Mouse (Mus musculus) stomach, embryonic 14.5 days (tissue): ENCODE data around the gene Rps9. TPM values are rescaled to one million over a fixed set of nuclear protein-coding genes. Genes with fewer than 3 reads are reported as not detected.
A peak's percentile ranks its signal among the peaks of the same experiment; 100 is the strongest.

Experiments
- ATAC-seq: fragments of 200-750 bp; cut with Nextera tagmentation; 2 replicates; pipeline ENCODE4 v1.8.0; 2017; ENCODE audit warnings: low read depth, moderate TSS enrichment; ENCODE audit not compliant: insufficient number of reproducible peaks, insufficient read depth, low FRiP score
- H3K27ac ChIP-seq: fragments of 300-500 bp; sonication (generic); 2 replicates; pipeline ENCODE4 v1.5.1; 2014; ENCODE audit warnings: mild to moderate bottlenecking, low read length, moderate library complexity, mixed read lengths
- H3K27me3 ChIP-seq: fragments of 300-500 bp; sonication (generic); 2 replicates; pipeline ENCODE4 v1.6.1; 2014; ENCODE audit warnings: low read length, control low read depth, mixed read lengths; ENCODE audit not compliant: control insufficient read depth, insufficient read depth
- H3K36me3 ChIP-seq: fragments of 300-500 bp; sonication (generic); 2 replicates; pipeline ENCODE4 v1.6.1; 2014; ENCODE audit warnings: mild to moderate bottlenecking, control low read depth, low read length, moderate library complexity, mixed read lengths; ENCODE audit not compliant: control insufficient read depth, insufficient read depth
- H3K4me1 ChIP-seq: fragments of 300-500 bp; sonication (generic); 2 replicates; pipeline ENCODE4 v1.6.1; 2014; ENCODE audit warnings: low read length, control low read depth, mixed read lengths; ENCODE audit not compliant: control insufficient read depth, insufficient read depth
- H3K4me2 ChIP-seq: fragments of 300-500 bp; sonication (generic); replicated peaks from 2 replicates; pipeline ENCODE4 v1.6.1; 2014; ENCODE audit warnings: low read depth, low read length, control low read depth
- H3K4me3 ChIP-seq: fragments of 300-500 bp; sonication (generic); 2 replicates; pipeline ENCODE4 v1.5.1; 2014; ENCODE audit warnings: low read depth, low read length, control low read depth
- H3K9ac ChIP-seq: fragments of 300-500 bp; sonication (generic); replicated peaks from 2 replicates; pipeline ENCODE4 v1.6.1; 2014; ENCODE audit warnings: low read depth, mild to moderate bottlenecking, control low read depth, low read length, moderate library complexity, mixed read lengths
- H3K9me3 ChIP-seq: fragments of 300-500 bp; sonication (generic); 2 replicates; pipeline ENCODE4 v1.6.1; 2016; ENCODE audit warnings: low read depth, low read length, control low read depth; ENCODE audit not compliant: control insufficient read depth
- WGBS: fragments of 180-500 bp; shearing (Covaris S2); extraction: QIAGEN DNeasy Blood & Tissue Kit; methylation state at CpG from one replicate; pipeline ENCODE4 v1.1.7; 2014; 5-methylcytosine and 5-hydroxymethylcytosine counted together
- polyA plus RNA-seq: library from polyadenylated mRNA; unstranded; fragments of >200 nt; fragmentation: Nextera tagmentation; extraction: Ambion mirVana; gene quantifications from 2 replicates; pipeline ENCODE4 v1.2.1, GENCODE M21; 2014

Gene Rps9
- polyA plus RNA-seq, 1 experiment from 2014 or later: 1,552 TPM

- 82% methylated on average over 3 of the region's 3 CpGs for WGBS
- Histone ChIP-seq H3K27ac (no peak overlapping the region), H3K4me1 (no peaks in the 10 kb centered on the region), H3K27me3 (no peaks in the 10 kb centered on the region), H3K4me2 (no peak overlapping the region), H3K4me3 (no peak overlapping the region), H3K36me3 (no peaks in the 10 kb centered on the region; the same call in 1 of the 2 replicates), H3K9me3 (no peaks in the 10 kb centered on the region), H3K9ac (no peak overlapping the region)
- ATAC-seq: no peak
Measured at GRCm38 (mm10) chr7:3675228-3675548, 28.6 kb upstream of the Rps9 start.

DNA sequence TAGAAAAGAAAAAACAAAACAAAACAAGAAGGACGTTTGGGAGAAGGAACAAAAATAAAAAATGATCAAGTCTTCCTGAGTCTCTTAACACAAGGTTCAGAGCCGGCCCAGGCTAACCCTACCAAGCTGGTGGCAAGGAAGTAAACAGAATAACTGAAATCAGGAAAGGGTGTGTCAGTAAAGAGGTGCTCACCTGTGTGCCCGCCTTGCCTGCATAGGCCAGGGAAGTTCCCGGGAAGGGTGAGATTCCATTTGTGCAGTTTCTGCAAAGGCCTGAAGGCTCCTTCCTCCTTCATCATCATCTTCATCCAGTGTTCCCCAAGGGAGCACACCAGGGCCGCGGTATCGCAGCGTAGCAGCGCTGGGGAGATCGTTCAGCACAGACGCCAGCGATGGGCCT, 27.4 kb upstream of the Rps9 start:
- H3K27me3 ChIP-seq: no peaks in the 10 kb centered on the region
- no peak overlapping the region; the same call in 1 of the 2 replicates for H3K9ac ChIP-seq
- ATAC-seq: peak; percentile 53; the same call in 1 of the 2 replicates
- no peak overlapping the region; the same call in 1 of the 2 replicates for H3K27ac ChIP-seq
- no peaks in the 10 kb centered on the region; the same call in 1 of the 2 replicates for H3K36me3 ChIP-seq
- peak overlapping the region; percentile 45 for H3K4me2 ChIP-seq
- peak overlapping the region; percentile 26 for H3K4me3 ChIP-seq
- 81% methylated on average over 12 of the region's 12 CpGs for WGBS
- H3K4me1 ChIP-seq: no peaks in the 10 kb centered on the region
- no peaks in the 10 kb centered on the region for H3K9me3 ChIP-seq

GRCm38 (mm10) chr7:3677342-3677741, 26.5 kb upstream of the Rps9 start, which contains the start of gene Tmc4:
TSS of gene Tmc4 (minus strand) at chr7:3677553.
- H3K27ac ChIP-seq: peak within 1 kb of the TSS; percentile 28; the same call in 1 of the 2 replicates
- 49% methylated on average over 9 of the region's 9 CpGs for WGBS
- ATAC-seq: peak; percentile 82

GRCm38 (mm10) chr7:3683908-3684550, 19.8 kb upstream of the Rps9 start:
- H3K27me3 ChIP-seq: no peaks in the 10 kb centered on the region
- 87% methylated on average over 10 of the region's 10 CpGs for WGBS
- H3K4me1 ChIP-seq: no peaks in the 10 kb centered on the region
- ATAC-seq: no peak
- no peak overlapping the region for H3K27ac ChIP-seq
- H3K9me3 ChIP-seq: no peaks in the 10 kb centered on the region
- H3K36me3 ChIP-seq: peaks cover 26% of the 10 kb centered on the region; the same call in 1 of the 2 replicates
- no peak overlapping the region for H3K4me2 ChIP-seq
- no peak overlapping the region for H3K9ac ChIP-seq
- no peak overlapping the region for H3K4me3 ChIP-seq

More at GRCm38 (mm10) chr7:3677342-3677741, 26.5 kb upstream of the Rps9 start, which contains the start of gene Tmc4:
- peak within 1 kb of the TSS; percentile 26 for H3K4me3 ChIP-seq
- no peaks in the 10 kb centered on the region; the same call in 1 of the 2 replicates for H3K36me3 ChIP-seq
- no peaks in the 10 kb centered on the region for H3K27me3 ChIP-seq
- no peaks in the 10 kb centered on the region for H3K4me1 ChIP-seq
- no peak within 1 kb of the TSS; the same call in 1 of the 2 replicates for H3K9ac ChIP-seq
- peak within 1 kb of the TSS; percentile 45 for H3K4me2 ChIP-seq
- H3K9me3 ChIP-seq: no peaks in the 10 kb centered on the region

- Histone ChIP-seq H3K27me3 (no peaks in the 10 kb centered on the region), H3K4me1 (no peaks in the 10 kb centered on the region), H3K27ac (no peak overlapping the region), H3K9me3 (no peaks in the 10 kb centered on the region), H3K4me3 (no peak overlapping the region), H3K9ac (no peak overlapping the region), H3K36me3 (peaks cover 26% of the 10 kb centered on the region; the same call in 1 of the 2 replicates), H3K4me2 (no peak overlapping the region)
- 88% methylated on average over 8 of the region's 8 CpGs for WGBS
- no peak for ATAC-seq
Measured at GRCm38 (mm10) chr7:3684698-3685097, 19.1 kb upstream of the Rps9 start.

DNA sequence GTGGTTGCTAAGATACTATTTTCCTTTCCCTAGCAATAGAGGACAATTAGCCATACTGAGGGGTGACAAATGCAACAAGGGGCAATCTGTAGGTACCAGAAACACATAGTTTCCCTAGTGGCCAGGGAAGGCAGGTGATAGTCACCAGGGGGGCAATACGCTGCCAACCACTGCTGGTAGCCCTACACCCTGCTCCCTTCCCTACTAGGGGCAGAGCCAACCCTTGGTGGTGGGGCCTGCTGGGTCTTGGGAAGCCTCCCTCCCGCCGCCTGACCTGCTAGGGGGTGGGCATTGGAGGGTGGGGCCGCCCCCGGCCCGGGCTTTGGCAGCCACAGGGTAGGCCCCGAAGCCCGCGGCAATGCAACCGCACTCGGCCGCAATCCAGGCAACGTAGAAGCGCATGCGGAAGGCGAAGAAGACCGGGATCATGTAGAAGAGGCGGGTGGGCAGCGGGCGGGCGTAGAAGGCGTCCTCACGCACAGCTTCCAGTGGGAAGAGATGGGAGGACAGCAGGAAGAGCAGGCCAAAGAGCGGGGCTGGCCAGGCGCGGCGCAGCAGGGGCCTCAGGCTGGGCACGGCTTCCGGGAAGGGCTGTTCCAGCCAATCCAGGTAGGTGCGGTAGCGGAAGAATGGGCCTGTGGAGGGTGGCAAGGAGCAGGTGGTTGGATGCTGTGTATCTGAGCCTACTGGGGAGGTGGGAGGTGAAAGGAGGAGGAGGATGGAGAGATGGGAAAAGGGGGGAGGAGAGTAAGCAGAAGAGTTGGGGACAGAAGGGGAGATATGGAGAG, 18.2 kb upstream of the Rps9 start:
- H3K4me2 ChIP-seq: no peak overlapping the region

GRCm38 (mm10) chr7:3691919-3692318, 11.9 kb upstream of the Rps9 start:
- Histone ChIP-seq H3K9me3 (no peaks in the 10 kb centered on the region), H3K27me3 (no peaks in the 10 kb centered on the region), H3K4me1 (peaks cover 16% of the 10 kb centered on the region; the same call in 1 of the 2 replicates), H3K9ac (peak overlapping the region; percentile 62), H3K4me2 (peak overlapping the region; percentile 66), H3K27ac (no peak overlapping the region), H3K36me3 (peaks cover 15% of the 10 kb centered on the region; the same call in 1 of the 2 replicates), H3K4me3 (peak overlapping the region; percentile 68)
- ATAC-seq: no peak
- WGBS: 18% methylated on average over 3 of the region's 3 CpGs

More for the DNA sequence above, 18.2 kb upstream of the Rps9 start:
- Histone ChIP-seq H3K9me3 (no peaks in the 10 kb centered on the region), H3K27me3 (no peaks in the 10 kb centered on the region), H3K36me3 (peaks cover 26% of the 10 kb centered on the region; the same call in 1 of the 2 replicates), H3K9ac (no peak overlapping the region), H3K4me1 (no peaks in the 10 kb centered on the region), H3K4me3 (no peak overlapping the region), H3K27ac (no peak overlapping the region)
- ATAC-seq: no peak
- WGBS: 84% methylated on average over 31 of the region's 31 CpGs

DNA sequence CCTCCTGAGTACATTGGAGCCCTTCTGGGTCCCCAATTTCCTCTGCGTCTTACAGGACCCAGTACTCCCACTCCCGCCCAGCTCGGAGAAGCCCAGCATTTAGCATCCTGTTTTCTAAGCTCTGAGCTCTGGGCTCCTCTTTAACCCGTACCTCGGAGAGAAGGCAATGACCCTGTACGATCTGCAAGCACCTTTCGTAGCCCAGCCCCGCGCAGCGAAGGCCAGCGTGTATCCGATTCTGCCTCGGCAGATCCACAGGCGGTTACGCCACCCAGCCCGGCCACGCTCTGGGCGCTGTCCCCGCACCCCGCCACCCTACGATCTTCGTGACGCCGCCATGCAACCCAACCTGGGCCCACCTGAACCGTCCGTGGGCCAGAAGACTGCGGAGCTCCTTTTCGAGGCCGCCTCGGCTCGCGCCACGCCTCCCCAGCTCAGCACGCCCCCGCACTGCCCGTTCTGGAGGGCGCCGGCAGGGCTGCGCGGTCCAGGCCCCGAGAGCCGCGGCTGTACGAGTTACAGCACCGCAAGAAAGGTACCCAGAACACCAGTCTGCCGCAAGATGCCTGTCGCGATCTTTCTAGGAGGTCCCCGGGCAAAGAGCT, 11.3 kb upstream of the Rps9 start, which contains the start of gene Tsen34:
TSS of gene Tsen34 (plus strand) at position 482 of the 605 bp plus-strand sequence.
- H3K4me2 ChIP-seq: peak within 1 kb of the TSS; percentile 66
- peaks cover 16% of the 10 kb centered on the region; the same call in 1 of the 2 replicates for H3K4me1 ChIP-seq
- ATAC-seq: no peak
- peak within 1 kb of the TSS; percentile 68 for H3K4me3 ChIP-seq
- H3K27me3 ChIP-seq: no peaks in the 10 kb centered on the region
- no peaks in the 10 kb centered on the region for H3K9me3 ChIP-seq
- peaks cover 18% of the 10 kb centered on the region for H3K36me3 ChIP-seq
- WGBS: under 1% methylated on average over 49 of the region's 49 CpGs
- H3K27ac ChIP-seq: peak within 1 kb of the TSS; percentile 99
- H3K9ac ChIP-seq: peak within 1 kb of the TSS; percentile 81
